Mouse (Mus musculus) brain, embryonic 14.5 days (tissue): Measurements from ENCODE around the gene Ankdd1a.

Experiments used
- CTCF ChIP-seq: fragments of 200-500 bp; IDR thresholded peaks from 2 replicates; pipeline ENCODE4 v1.5.1; 2012; ENCODE audit warnings: inconsistent platforms, mild to moderate bottlenecking, moderate library complexity, borderline replicate concordance; ENCODE audit not compliant: insufficient read depth, insufficient read length; ENCODE audit errors: extremely low read depth
- POLR2A ChIP-seq: fragments of 200-500 bp; IDR thresholded peaks from 2 replicates; pipeline ENCODE4 v1.6.1; 2012; ENCODE audit warnings: mild to moderate bottlenecking, inconsistent platforms, borderline replicate concordance; ENCODE audit not compliant: poor library complexity, insufficient read depth, insufficient read length, severe bottlenecking; ENCODE audit errors: extremely low read depth

GRCm38 (mm10) chr9:65462544-65462943 is 57.4 kb downstream of the Ankdd1a start:
- no peak for TF ChIP-seq CTCF
- no peak for TF ChIP-seq POLR2A
